Mouse (Mus musculus): ENCODE measurements at regions not wholly inside any gene's neighbourhood (a gene's known extent, or its start where the extent isn't known, plus 50 kb on each side); places are given as distances from the start of the nearest gene placed in this dataset.

DNA sequence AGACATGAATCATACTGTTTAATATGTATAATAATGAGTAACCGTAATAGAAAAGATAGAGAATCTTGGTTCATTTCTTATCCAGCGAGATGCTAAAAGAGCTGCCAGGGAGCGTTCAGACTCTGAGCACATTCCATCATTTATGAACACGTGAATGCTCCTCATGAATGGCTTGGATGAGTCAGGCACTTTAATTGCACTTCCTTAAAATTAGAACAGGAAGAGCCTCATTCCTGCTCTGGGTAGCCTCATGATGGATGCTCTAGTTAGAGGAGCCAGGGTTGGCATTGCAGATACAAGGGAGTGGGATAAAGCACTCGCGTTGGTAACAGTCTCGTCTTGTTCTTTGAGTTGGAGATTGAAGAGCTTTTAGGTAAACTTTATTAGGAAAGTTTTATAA, 60.1 kb downstream of the Erv3 start:
- TF ChIP-seq CTCF (IDR thresholded peaks at IDR 0.05; ENCODE audit: control insufficient read depth, insufficient read depth, low read length) (no peak), POLR2A (IDR thresholded peaks at IDR 0.05; ENCODE audit: borderline replicate concordance, control insufficient read depth, low read depth, low read length) (no peak)
